Comparison of ENCODE assay signal across 8 mouse cellular contexts in the genomic region with DNA sequence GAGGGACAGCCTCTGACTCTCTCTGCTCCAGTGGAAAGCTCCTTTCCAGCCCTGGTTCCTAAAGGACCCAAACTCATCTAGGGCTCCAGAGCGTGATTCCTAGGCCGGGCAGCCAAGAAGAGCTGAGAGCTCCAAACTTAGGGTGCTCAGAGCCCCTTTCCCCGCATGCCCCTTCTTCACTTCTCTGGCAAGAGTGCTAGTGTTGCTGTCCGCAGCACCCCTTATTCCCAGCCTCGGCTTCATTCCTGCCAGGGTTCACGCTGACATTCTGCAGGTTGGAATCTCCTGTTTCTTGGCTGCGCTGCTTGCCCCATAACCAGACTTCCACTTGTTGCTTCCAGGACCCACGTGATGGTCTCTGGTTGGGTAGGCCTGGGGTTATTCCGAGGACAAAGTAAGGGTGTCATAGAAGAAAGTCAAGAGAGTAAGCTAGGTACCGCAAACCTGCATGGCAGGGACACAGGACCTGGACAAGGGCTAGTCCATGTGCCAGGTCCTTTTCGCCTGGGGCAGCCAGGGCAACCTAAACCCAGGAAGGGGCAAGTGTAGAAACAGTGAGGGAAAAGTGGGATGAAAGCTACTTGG. TPM values are rescaled to one million over a fixed set of nuclear protein-coding genes. Genes with fewer than 3 reads are reported as not detected.
A peak's percentile ranks its signal among the peaks of the same experiment; 100 is the strongest.
DNase-seq lines count a peak whose midpoint lies in the region; ATAC-seq and TF ChIP-seq lines count a peak whose summit lies in the region.

No protein-coding gene starts in this region.

- peak overlapping the region; percentile 74 for H3K4me2 ChIP-seq in heart, embryonic 15.5 days
- H3K4me2 ChIP-seq in liver, embryonic 14.5 days (ENCODE audit: low read depth) = peak overlapping the region; percentile 54; the same call in 1 of the 2 replicates

- H3K36me3 ChIP-seq in ES-E14 (ENCODE audit: control insufficient read depth, insufficient read depth, low read length, poor library complexity, severe bottlenecking) = no peaks in the 10 kb centered on the region
- H3K36me3 ChIP-seq in heart, embryonic 15.5 days = no peaks in the 10 kb centered on the region
- no peaks in the 10 kb centered on the region for H3K36me3 ChIP-seq in liver, embryonic 14.5 days (replicated peaks; ENCODE audit: control insufficient read depth, insufficient read depth, low read depth)

- peaks cover 0 to 5% of the 10 kb centered on the region in 2 experiments; a peak in 1 of 4 replicates for H3K4me1 ChIP-seq in ES-E14 (ENCODE audit: control insufficient read depth in 2 of 2, insufficient read depth in 2 of 2, low read length in 2 of 2, poor library complexity in 1 of 2)
- peaks cover 20% of the 10 kb centered on the region for H3K4me1 ChIP-seq in heart, embryonic 15.5 days (replicated peaks)
- H3K4me1 ChIP-seq in liver, embryonic 14.5 days (replicated peaks; ENCODE audit: control insufficient read depth in 2 of 2, insufficient read depth in 2 of 2, low read length in 1 of 2) = no peaks in the 10 kb centered on the region

- intact Hi-C loops in gastrocnemius, adult 2 months (cut with DNase I) = no loop called here
- intact Hi-C loops in gastrocnemius, postnatal 36 days (cut with DNase I) = no loop called here

- H3K4me3 ChIP-seq in gastrocnemius, adult 2 months = peak overlapping the region; percentile 81
- peak overlapping the region; percentile 53 to 72; a peak in 3 of 4 replicates for H3K4me3 ChIP-seq in ES-E14 (ENCODE audit: insufficient read depth in 1 of 2, low read depth in 1 of 2, low read length in 2 of 2, poor library complexity in 1 of 2, severe bottlenecking in 1 of 2)
- peak overlapping the region; percentile 46 for H3K4me3 ChIP-seq in heart, embryonic 15.5 days
- 0 out of 4 replicates have a peak overlapping the region, but pooled peaks of 1 of the 2 experiments have one; percentile 43 for H3K4me3 ChIP-seq in liver, embryonic 14.5 days (ENCODE audit: insufficient read depth in 1 of 2, low read depth in 2 of 2, low read length in 2 of 2)

- WGBS in heart, embryonic 15.5 days = 7% methylated on average over 11 of the region's 11 CpGs
- WGBS in liver, embryonic 14.5 days (ENCODE audit: insufficient replicate concordance) = 10% methylated on average over 11 of the region's 11 CpGs

- H3K9me3 ChIP-seq in ES-E14 (ENCODE audit: control insufficient read depth, insufficient read depth, low read depth, low read length) = no peaks in the 10 kb centered on the region
- no peaks in the 10 kb centered on the region for H3K9me3 ChIP-seq in heart, embryonic 15.5 days (replicated peaks)
- H3K9me3 ChIP-seq in liver, embryonic 14.5 days (ENCODE audit: control insufficient read depth, low read length) = no peaks in the 10 kb centered on the region

- H3K27ac ChIP-seq in gastrocnemius, adult 2 months = peak overlapping the region; percentile 72
- H3K27ac ChIP-seq in ES-E14 (ENCODE audit: insufficient read depth, low read depth, low read length, poor library complexity, severe bottlenecking) = no peak overlapping the region
- no peak overlapping the region for H3K27ac ChIP-seq in heart, embryonic 15.5 days
- H3K27ac ChIP-seq in liver, embryonic 14.5 days = no peak overlapping the region

- H3K27me3 ChIP-seq in heart, embryonic 15.5 days = peaks cover 62% of the 10 kb centered on the region
- H3K27me3 ChIP-seq in liver, embryonic 14.5 days (ENCODE audit: control insufficient read depth, insufficient read depth, low read length) = peaks cover 36% of the 10 kb centered on the region

- DNase-seq in gastrocnemius, adult 2 months = peak; percentile 36
- no peak for DNase-seq in gastrocnemius, postnatal 36 days
- DNase-seq in ES-E14 (ENCODE audit: low read depth, low spot score) = no peak
- DNase-seq in liver, embryonic 14.5 days (ENCODE audit: low read depth in 3 of 3, low spot score in 3 of 3) = no peak
- DNase-seq in right cerebral cortex, postnatal 25 days = no peak
- DNase-seq in thymus, postnatal 10 days (ENCODE audit: low spot score in 2 of 2) = no peak

- in situ Hi-C loops in ES-E14 (cut with MboI; ENCODE audit: low sequenced_read_pairs in 2 of 2, unreplicated experiment in 2 of 2) = no loop called here

- H3K9ac ChIP-seq in ES-E14 (ENCODE audit: insufficient read depth, low read depth, low read length, poor library complexity, severe bottlenecking) = no peak overlapping the region
- H3K9ac ChIP-seq in heart, embryonic 15.5 days = no peak overlapping the region
- no peak overlapping the region for H3K9ac ChIP-seq in liver, embryonic 14.5 days (replicated peaks)

- no peak for TF ChIP-seq EP300 in liver, embryonic 14.5 days (IDR thresholded peaks at IDR 0.05; ENCODE audit: low read depth)

- TF ChIP-seq CTCF in gastrocnemius, adult 2 months (IDR thresholded peaks at IDR 0.05) = no peak
- no peak for TF ChIP-seq CTCF in liver, embryonic 14.5 days (IDR thresholded peaks at IDR 0.05; ENCODE audit: low read depth)

- ATAC-seq in heart, embryonic 15.5 days (replicated peaks; ENCODE audit: insufficient number of reproducible peaks, insufficient read depth, low FRiP score, low read depth) = 0 out of 2 replicates have a peak, but pooled peaks have one; percentile 44
- ATAC-seq in liver, embryonic 14.5 days (ENCODE audit: insufficient read depth) = no peak
- no peak for ATAC-seq in inflammation-experienced regulatory T-cells, adult 6 months

TF ChIP-seq in ES-E14, 5 proteins besides CTCF, POLR2A, EP300 and RAD21:
- no peak for TF ChIP-seq HCFC1 (IDR thresholded peaks at IDR 0.05; ENCODE audit: borderline replicate concordance, insufficient read depth, low read length)
- no peak for TF ChIP-seq MAFK (IDR thresholded peaks at IDR 0.05; ENCODE audit: insufficient read depth, low read depth, low read length)
- no peak for TF ChIP-seq CHD2 (IDR thresholded peaks at IDR 0.05; ENCODE audit: low read depth, low read length)
- no peak for TF ChIP-seq ZNF384 (IDR thresholded peaks at IDR 0.05; ENCODE audit: low read depth, low read length)
- TF ChIP-seq ZC3H11A (IDR thresholded peaks at IDR 0.05; ENCODE audit: borderline replicate concordance, low read depth, low read length) = no peak
TF ChIP-seq in ES-E14: peak in this region for 0.

RNA-seq across cellular contexts. Expression of a gene that starts 0.6 kb away (rescaled TPM):
- 1 to 10 TPM in 1 of 2 experiments, under 1 TPM in 1; 0.64 to 2.5 TPM for total RNA-seq in gastrocnemius, adult 2 months (2021)
- total RNA-seq in gastrocnemius, postnatal 36 days (2021) = under 1 TPM; 0.79 TPM
- 0.11 and 0.45 TPM in 2 replicates for total RNA-seq in ES-E14 (2012; rRNA removed)
- polyA plus RNA-seq in heart, embryonic 15.5 days (2015; fragmentation: Nextera tagmentation; extraction: Ambion mirVana) = 0.08 and 0.13 TPM in 2 replicates
- 0.06 and 0.08 TPM in 2 replicates for polyA plus RNA-seq in liver, embryonic 14.5 days (2012; rRNA removed)
- 0.09 and 0.11 TPM in 2 replicates for polyA plus RNA-seq in liver, embryonic 14.5 days (2014; fragmentation: Nextera tagmentation; extraction: Ambion mirVana)
- polyA plus RNA-seq in inflammation-experienced regulatory T-cells, adult 6 months (2017; shearing (Covaris generic)) = 10 to 100 TPM; 17.4 to 19.8 (median 17.8) TPM
